Mouse (Mus musculus) ES-Bruce4 (cell line): ENCODE data around the gene Fank1.

Experiments used
- CTCF ChIP-seq: IDR thresholded peaks from one replicate; pipeline ENCODE4 v1.8.1; 2011; ENCODE audit warnings: low read depth, low read length
- EP300 ChIP-seq: IDR thresholded peaks from 2 replicates; pipeline ENCODE4 v1.6.1; 2011; ENCODE audit warnings: low read depth, low read length; ENCODE audit not compliant: insufficient read depth
- POLR2A ChIP-seq: IDR thresholded peaks from one replicate; pipeline ENCODE4 v1.8.1; 2011; ENCODE audit warnings: low read length; ENCODE audit not compliant: insufficient read depth

- TF ChIP-seq CTCF = no peak
- TF ChIP-seq POLR2A = no peak
- TF ChIP-seq EP300 = no peak
Measured at GRCm38 (mm10) chr7:133909833-133910375, 133.2 kb downstream of the Fank1 start.
